Mouse (Mus musculus) gonadal fat pad, adult 2 months (tissue): ENCODE measurements around the gene Mepce. TPM values are rescaled to one million over a fixed set of nuclear protein-coding genes. Genes with fewer than 3 reads are reported as not detected.

Source experiments
- DNase-seq: peaks from one replicate; pipeline ENCODE4 v3.0.0-alpha.2; 2012; ENCODE audit warnings: low read depth
- polyA plus RNA-seq: library from polyadenylated mRNA; depleted of rRNA; stranded (reverse); fragments of >200 nt; gene quantifications from 2 replicates; pipeline ENCODE4 v1.2.3, GENCODE M21; 2012

Mepce gene
- polyA plus RNA-seq, 1 experiment, result 41.5 TPM

DNA sequence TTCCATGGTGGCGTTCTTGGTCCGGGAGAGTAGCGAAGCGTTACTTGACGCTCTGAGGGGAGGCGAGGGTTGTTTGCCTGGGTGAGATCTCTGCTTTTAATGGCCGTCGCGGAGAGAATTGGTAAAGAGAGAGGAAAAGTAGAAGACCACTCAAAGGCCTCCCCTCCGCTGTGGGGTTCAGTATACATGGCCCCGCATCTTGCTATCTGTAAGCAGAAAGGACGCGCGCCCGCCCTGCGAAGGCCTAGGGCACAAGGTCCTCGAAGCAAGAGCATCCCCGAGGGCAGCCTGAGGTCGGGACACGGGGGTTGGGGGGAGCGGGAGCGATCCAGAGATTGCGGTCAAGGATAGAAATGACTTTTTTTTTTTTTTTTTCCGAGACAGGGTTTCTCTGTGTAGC, 716 bp upstream of the Mepce start:
- no peak for DNase-seq

DNA sequence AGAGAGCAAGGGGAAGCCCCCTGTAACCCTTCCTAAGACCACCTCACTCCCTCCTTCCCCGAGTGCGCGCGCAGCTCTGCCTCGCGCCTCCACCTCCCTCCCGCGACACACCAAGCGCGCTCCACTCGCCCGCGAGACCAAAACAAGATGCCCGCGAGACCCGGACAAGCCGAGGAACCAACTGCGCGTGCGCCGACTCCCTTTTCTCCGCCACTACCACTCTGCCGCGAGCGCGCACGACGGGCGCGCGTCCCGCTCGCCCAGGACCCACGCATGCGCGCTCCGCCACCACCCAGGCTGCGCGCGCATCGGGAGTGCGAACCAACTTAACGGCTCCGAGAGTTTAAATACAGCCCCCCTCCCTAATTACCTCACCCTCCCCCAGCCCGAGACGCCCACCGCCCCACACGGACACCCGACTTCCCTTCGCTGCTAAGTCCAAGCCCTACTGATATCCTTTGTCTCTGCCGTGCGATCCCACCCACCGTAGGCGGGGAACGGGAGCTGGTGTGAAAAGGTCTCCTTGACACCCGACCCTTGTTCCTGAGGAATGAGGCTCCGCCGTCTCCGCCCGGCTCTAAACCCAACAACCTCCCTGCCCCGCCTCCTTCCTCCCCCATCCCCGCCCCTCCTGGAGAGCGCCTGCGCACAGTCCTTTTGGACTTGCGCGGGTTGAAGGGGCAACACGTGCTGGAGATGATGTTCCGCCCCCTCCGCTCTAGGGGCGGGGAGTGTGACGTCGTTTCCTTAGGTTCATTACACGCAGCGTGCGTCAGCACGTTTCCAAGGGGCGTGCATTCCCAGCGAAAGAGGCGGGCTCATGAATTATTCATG, 1.1 kb downstream of the Mepce start:
- peak; percentile 90 for DNase-seq

DNA sequence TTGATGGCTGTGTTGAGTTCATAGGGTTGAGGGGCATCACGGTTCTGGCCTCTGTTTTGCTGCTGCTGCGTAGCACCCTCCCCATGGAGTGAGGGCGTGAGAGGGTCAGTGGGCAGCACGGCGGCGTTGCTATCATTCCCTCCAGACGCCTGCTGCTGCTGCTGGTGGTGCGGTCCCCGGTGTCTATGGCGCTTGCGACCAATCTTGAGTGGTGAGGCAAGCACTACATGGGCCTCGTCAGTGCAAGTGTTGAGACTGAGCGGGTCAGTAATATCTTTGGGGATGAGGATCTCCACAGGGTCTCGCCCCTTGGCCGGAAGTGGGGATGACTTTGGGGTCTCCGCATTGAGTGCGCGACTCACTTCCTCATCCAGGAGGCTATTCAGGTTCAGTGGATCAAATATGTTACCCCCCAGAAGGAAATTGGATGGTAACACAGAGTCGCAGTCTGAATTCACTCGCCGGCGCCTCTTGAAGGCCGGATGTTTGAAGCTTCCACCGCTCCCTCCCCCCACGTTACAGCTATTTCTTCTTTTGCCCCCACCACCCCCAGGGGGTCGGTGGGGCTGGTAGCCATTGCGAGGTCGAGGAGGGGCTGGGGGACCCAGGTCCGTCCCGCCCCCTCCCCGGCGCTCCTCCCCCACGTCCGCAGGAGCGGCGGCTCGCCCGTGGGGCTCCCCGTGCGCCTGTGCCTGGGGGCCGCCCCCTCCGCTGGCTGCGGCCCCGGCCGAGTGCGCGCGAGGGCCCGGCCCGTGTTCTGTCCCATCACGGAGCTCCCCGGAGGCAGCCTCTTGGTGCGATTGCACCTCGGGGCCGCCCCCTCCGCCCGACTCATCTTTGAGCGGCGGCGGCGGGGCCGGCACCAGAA, 2.1 kb downstream of the Mepce start:
- no peak for DNase-seq

DNA sequence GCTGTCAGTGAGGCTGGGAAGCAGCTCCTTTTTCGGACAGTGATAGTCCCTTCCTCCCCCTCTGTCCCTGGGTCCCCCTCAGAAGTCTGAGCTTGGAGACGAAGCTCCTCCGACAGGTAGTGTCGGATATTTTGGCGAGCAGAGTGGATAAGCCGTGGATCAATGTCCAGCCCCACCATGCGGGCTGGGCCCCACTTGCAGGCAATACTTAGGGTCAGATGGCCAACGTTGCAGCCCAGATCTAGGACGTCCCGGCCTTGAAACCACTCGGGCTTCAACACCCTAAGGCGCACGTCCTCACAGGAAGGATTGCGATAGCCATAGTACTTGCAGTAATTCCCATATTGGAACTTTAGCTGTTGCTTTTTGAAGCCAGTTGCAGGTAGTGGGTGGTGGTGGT, 2.9 kb downstream of the Mepce start:
- DNase-seq, result no peak

DNA sequence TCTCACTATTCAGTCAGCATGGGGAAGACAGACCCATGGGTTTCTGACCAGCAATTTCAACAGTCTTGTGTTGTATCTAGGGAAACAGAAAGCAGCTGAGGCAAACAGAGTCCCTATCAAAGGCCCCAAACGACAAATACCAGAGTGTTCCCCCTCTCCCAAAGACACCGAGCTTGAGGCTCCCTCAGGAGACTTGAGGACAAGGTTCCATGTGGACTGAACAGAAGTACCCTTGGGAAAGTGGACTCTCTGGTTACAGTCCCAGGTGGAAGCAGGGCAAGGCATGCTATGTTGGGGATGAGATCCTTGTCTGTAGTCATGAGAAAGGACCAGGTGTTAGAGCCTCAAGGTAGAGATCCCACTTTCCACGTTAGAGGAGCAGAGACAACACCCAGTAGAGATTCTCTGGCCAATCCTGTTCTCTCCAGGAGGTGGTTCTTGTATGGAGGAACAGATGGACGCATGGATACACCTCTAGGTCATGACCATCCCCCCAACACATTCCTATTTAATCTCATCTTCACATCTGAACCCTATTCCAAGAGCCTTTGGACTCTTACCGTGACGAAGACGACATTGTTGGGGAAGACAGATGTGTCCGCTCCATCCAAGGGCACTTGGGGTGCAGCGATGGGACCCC, 3.4 kb downstream of the Mepce start:
- no peak for DNase-seq

DNA sequence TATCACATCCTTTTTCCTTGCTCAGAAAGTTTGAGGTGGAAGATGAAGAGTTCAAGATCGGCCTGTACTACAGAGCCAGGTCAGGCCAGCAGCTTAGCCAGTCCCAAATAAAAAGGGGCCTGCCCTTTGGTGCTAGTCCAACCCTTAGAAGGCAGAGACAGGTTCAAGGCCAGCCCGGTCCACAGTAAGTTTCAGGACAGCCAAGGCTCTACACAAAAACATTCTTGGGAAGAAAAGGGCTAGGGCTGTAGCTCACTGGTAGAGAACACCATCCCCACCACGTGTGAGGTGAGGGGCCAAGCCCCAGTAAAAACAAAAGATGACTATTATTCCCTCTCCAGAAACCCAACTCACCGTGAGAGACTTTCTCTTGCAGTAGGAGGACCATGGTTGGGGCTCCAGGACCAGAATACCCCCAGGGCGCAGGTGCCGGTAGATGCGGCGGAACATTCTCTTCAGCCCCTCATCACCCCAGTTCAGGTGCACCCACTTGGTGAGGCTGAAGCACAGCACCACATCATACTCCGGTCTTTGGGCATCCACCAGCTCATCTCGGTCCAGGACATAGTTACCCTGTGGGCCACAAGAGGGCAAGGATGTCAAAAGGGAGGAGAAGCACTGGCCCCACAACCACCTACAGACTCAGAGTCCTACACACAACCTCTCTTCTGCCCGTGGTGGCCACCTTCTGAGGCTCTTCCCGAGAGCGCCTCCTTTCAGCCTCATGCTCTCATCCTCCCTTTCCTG, 4.5 kb downstream of the Mepce start:
- DNase-seq, result no peak

DNA sequence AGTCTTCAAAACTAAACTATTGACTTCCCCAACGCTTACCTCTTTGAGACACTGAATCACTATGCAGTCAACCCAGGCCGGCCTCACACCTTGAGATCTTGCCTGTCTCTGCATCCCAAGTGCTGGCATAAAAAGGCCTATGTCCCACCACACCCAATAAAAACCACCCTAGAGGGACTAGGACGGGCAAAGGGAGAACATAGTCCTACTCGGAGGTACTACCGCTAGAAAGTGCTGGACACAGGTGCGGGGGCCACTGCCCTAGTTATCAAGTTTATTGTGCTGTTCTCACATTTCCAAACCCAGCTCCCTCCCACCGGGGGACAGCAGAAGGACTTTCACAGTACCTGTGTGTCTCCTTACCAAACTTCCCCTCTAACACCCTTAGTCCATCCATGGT, 5.8 kb downstream of the Mepce start:
- DNase-seq, result no peak

DNA sequence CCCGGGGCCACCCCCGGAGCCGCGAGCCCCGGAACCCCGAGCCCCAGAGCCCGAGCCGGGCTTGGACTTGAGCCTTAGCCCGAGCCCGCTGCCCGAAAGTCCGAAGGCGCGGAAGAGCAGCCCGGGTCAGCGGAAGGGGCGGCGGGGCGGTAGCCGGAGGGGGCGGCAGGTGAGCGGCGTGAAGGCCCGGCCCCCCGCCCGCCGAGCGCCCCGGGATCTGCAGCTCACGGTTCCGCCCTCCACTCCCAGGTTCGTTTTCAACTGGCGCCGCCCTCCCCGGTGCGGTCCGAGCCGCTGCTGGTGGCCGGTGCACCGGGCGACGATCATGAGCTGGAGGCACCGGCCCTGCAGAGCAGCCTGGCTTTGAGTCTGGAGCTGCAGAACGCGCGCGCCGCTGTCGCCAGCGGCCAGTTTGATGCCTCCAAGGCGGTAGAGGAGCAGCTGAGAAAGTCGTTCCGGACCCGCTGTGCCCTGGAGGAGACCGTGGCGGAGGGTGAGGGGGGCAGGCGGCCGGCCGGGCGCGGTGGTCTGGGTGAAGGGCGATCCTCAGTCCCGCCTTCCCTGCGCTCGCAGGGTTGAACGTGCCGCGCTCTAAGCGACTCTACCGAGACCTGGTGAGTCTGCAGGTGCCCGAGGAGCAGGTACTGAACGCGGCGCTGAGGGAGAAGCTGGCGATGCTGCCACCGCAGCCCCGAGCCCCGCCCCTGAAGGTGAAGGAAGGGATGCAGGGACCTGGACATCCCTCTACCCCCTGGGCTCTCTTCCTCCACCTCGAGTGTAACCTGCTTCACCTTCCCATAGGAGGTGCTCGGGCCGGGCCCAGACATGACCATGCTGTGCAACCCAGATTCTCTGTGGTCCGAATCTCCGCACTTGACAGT, 8.2 kb downstream of the Mepce start:
- DNase-seq, result no peak

DNA sequence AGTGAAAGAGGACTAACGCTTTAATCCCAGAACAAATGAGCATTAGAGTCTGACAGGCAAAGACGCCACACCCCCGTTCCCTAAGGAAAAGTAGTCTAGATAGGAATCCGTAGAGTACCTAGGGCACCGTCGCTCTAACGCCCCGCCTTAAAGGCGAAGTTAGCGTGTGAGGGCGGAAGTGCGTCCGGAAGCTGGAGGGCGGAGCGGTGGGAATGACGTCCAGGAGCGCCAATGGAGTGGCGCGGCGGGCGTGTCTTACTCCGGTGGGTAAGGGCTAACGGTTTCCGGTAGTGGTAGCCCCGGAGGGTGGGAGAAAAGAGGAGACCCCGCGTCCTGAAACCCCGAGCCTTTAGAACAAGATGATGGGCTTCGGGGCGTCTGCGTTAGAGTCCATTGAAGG, 8.8 kb downstream of the Mepce start, which contains the start of gene Ppp1r35:
TSS of gene Ppp1r35 (plus strand) at position 215 of the 400 bp plus-strand sequence.
- DNase-seq, result no peak

DNA sequence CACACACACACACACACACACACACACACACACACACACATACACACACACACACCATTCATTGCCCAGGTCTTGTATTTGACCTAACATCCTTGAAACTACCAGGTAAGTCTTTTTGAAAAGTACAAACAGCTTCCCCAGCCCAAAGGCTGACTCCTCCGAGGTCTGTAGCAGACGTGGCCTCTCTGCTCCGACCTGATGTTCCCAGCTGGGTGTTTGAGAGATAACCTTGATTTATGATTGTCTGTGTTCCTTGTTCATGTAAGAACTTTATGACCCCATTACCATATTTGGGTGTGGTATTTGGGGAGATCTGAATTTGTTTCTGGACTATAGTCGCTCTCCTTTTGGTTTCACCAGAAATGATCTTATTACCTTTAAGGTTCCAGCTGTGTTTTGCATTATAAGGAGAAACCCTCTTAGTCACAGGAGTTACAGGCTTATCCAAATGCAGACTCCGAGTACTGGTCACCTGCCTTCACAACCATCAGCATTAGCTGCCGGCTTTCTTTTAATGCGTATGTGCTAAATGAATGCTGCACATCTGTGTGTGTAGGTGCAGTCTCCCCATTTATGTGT, 10.1 kb downstream of the Mepce start:
- DNase-seq, result no peak

DNA sequence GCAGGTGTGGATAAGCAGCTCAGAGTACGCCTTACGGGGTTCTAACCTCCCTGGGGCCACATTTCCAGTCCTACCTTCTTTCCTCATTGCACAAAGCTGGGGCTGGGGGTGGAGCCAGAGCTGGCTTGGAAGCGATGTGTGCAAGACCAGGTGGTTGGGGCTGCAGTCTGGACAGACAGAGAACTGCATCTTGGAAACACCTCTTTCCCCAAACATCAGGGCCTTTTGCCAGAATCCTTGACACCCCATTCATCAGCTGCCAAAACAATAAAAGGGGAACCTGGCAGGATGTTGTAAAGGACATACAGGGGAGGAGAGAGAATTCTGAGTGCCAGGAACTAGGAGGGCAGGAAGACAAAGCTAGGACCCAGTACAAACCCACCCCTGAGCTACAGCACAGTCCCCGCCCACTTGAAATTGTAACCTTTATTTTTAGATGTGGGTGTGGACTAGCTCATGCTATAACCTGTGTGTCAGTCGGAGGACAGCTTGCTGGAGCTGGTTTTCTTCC, 11.0 kb downstream of the Mepce start:
- DNase-seq, result peak; percentile 95

DNA sequence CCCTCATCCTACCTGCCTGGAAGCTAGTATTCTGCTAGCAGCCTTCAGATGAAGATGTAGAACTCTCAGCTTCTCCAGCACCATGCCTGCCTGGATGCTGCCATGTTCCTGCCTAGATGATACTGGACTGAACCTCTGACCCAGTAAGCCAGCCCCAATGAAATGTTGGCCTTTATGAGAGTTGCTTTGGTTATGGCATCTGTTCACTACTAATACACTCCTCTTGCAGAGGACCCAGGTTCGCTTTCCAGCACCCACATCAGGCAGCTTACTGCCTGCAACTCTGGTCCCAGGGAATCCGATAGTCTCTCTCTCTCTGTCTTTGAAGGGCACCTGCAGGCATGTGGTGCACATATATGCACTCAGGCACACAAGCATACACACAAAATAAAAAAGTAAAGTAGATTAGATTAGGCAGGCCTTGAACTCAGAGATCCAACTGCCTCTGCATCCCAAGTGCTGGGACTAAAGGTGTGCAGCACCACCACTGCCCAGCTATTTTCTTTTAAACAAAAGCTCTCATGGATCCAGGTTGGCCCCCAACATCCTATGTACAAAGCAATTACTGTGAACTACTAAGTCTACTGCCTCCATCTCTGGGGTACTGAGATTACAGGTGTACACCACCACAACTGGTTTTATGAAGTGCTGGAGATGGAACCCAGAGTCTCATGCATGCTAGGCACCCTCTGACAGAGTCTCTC, 11.7 kb downstream of the Mepce start:
- no peak for DNase-seq

DNA sequence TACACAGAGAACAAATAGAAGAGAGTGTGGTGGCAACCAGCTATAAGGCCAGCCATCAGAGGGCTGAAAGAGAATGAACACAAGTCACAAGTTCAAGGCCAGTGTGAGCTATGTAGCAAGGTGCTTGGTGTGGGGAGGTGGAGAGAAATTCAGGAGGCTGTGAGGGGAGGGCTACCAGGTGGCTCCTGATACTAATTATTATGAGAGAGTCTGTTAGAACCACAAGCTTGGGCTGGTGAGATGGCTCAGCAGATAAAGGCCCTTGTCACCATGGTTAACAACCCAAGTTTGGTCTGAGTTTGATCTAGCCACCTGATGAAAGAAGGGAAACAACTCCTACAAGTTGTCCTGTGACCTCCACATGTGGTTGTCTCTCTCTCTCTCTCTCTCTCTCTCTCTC, 14.7 kb downstream of the Mepce start:
- DNase-seq, result no peak

DNA sequence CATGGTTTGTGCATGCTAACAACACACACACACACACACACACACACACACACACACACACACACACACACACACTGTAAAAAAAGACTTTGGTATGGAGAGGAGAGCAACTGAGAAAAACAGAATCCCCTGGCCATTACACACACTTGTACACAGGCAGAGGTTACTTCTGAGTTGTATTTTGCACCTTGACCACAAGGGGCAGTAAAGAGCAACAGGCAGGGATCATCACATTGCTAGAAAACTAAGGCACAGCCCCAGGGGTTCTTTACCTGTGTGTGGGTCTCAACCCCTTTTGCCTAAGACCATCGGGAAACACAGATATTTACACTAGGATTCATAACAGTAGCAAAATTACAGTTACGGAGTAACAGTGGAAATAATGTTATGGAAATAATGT, 16.7 kb downstream of the Mepce start:
- no peak for DNase-seq

DNA sequence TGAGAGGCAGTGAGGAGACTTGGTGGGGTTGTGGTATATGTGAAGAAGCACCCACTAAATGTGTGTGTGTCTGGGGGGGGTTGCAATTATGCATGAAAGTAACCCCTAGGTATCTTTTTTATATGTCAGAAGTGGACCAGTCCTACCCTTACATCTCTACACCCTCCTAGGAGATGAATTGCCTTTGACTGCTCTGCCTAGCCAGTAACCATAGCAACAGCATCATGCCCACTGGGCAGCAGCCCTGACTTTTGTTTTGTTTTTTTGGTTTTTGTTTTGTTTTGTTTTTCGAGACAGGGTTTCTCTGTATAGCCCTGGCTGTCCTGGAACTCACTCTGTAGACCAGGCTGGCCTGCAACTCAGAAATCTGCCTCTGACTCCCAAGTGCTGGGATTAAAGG, 19.0 kb downstream of the Mepce start:
- no peak for DNase-seq

DNA sequence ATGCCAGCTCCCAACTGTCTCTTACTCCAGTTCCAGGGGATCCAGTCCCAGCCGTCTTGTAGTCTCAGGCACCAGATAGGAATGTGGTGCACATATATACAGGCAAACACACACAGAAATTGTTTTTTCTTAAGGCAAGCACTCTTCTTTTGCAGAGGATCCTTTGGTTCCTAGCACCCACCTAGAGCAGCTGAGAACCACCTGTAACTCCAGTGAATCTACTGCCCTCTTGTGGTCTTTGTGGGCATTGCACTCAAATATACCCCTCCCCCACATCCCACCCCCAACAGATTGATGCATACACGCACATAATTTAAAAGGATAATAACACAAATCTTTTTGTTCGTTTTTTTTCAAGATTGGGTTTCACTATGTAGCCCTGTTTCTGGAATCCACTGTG, 21.2 kb downstream of the Mepce start:
- DNase-seq, result no peak

DNA sequence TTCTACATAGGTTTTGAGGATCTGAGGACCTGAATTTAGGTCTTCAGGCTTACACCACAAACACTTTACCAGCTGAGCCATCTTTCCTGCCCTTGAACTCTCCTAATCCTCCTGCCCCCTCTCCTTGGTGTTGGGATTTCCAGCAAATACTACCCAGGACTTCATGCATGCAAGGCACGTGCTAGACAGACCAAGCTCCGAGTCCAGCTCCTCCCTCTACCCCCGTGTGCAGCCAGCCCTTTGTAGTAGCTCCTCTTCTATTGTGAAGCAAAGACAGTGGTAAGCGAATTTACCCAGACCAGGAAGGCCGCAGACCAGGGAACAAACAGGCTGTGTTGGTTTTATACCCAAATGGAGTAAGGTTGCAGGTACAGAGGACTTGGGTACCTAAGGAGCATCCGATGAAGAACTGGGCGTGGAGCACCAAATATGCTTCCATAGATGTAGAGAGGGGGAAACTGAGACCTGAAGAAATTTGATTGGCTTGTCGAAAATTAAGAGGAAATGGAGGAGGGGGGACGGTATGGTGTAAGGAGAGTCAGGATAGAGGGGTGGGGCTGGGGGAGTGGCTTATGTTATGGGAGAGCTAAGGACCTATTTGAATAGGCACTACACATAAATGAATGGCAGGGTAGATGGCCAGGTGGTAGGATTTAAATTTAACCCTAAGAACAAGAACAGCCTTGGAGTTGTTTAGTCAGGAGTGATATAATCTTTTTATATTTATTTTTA, 22.7 kb downstream of the Mepce start:
- no peak for DNase-seq

DNA sequence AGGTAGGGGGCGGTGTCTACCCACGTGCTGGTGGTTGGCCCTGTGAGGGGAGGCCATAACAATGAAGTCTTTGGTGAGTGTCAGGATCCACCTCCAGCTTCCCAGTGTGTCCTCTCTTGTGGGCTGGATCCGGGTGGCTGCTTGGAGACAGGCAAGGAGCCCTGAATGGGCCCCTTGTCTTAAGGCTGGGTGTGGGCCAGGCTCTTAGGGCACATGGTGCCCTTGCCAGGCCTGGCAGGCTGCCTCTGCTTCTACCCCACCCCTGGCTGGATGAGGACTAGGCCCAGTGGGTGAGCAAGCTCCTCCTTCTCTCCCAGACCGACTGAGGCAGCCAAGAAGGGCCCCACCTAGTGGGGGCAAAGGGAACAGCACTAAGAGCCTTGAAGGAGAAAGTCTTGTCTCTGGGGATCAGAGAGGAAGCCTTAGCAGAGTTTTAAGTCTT, 27.5 kb downstream of the Mepce start:
- peak; percentile 81 for DNase-seq
